Mouse (Mus musculus) lung, embryonic 15.5 days (tissue): ENCODE results near the gene Fhod1. TPM values are rescaled to one million over a fixed set of nuclear protein-coding genes. Genes with fewer than 3 reads are reported as not detected.

Source experiments
- ATAC-seq: fragments of 200-750 bp; cut with Nextera tagmentation; 2 replicates; pipeline ENCODE4 v1.8.0; 2017; ENCODE audit warnings: moderate number of reproducible peaks, borderline replicate concordance; ENCODE audit not compliant: low FRiP score, low TSS enrichment; ENCODE audit errors: extremely low read depth
- H3K27ac ChIP-seq: fragments of 300-500 bp; sonication (generic); 2 replicates; pipeline ENCODE4 v1.5.1; 2015; ENCODE audit warnings: moderate library complexity, mild to moderate bottlenecking, inconsistent platforms
- H3K27me3 ChIP-seq: fragments of 300-500 bp; sonication (generic); 2 replicates; pipeline ENCODE4 v1.6.1; 2015; ENCODE audit warnings: inconsistent platforms
- H3K36me3 ChIP-seq: fragments of 300-500 bp; sonication (generic); 2 replicates; pipeline ENCODE4 v1.6.1; 2015; ENCODE audit warnings: inconsistent platforms
- H3K4me1 ChIP-seq: fragments of 300-500 bp; sonication (generic); 2 replicates; pipeline ENCODE4 v1.6.1; 2015; ENCODE audit warnings: inconsistent platforms
- H3K4me2 ChIP-seq: fragments of 300-500 bp; sonication (generic); 2 replicates; pipeline ENCODE4 v1.6.1; 2015; ENCODE audit warnings: inconsistent platforms, mild to moderate bottlenecking, moderate library complexity
- H3K4me3 ChIP-seq: fragments of 300-500 bp; sonication (generic); 2 replicates; pipeline ENCODE4 v1.5.1; 2015; ENCODE audit warnings: mild to moderate bottlenecking, inconsistent platforms
- H3K9ac ChIP-seq: fragments of 300-500 bp; sonication (generic); 2 replicates; pipeline ENCODE4 v1.6.1; 2015; ENCODE audit warnings: inconsistent platforms
- H3K9me3 ChIP-seq: fragments of 300-500 bp; sonication (generic); 2 replicates; pipeline ENCODE4 v1.6.1; 2016; ENCODE audit warnings: inconsistent platforms
- WGBS: fragments of 180-500 bp; shearing (Covaris S2); methylation state at CpG from one replicate; pipeline ENCODE4 v1.1.7; 2015; 5-methylcytosine and 5-hydroxymethylcytosine counted together
- polyA plus RNA-seq: library from polyadenylated mRNA; unstranded; fragments of >200 nt; fragmentation: Nextera tagmentation; extraction: Ambion mirVana; gene quantifications from 2 replicates; pipeline ENCODE4 v1.2.1, GENCODE M21; 2015

The Fhod1 gene
- polyA plus RNA-seq, 1 experiment from 2014 or later: 11.9 TPM

GRCm38 (mm10) chr8:105331931-105332330, 15.8 kb downstream of the Fhod1 start:
- Histone ChIP-seq H3K4me2 (no peak overlapping the region), H3K27ac (peak overlapping the region; percentile 76), H3K4me1 (peaks cover 13% of the 10 kb centered on the region), H3K9ac (no peak overlapping the region), H3K4me3 (no peak overlapping the region), H3K36me3 (peaks cover 89% of the 10 kb centered on the region), H3K27me3 (no peaks in the 10 kb centered on the region), H3K9me3 (no peaks in the 10 kb centered on the region)
- WGBS: 93% methylated on average over 9 of the region's 9 CpGs
- ATAC-seq: no peak

- no peak overlapping the region for H3K4me3 ChIP-seq
- H3K9me3 ChIP-seq: no peaks in the 10 kb centered on the region
- peaks cover 15% of the 10 kb centered on the region for H3K4me1 ChIP-seq
- no peak overlapping the region for H3K4me2 ChIP-seq
- H3K9ac ChIP-seq: no peak overlapping the region
- no peak overlapping the region for H3K27ac ChIP-seq
- H3K27me3 ChIP-seq: no peaks in the 10 kb centered on the region
- no peak for ATAC-seq
- H3K36me3 ChIP-seq: peaks cover 85% of the 10 kb centered on the region
- WGBS: 89% methylated on average over 22 of the region's 22 CpGs
Observed at GRCm38 (mm10) chr8:105331469-105331868, 16.3 kb downstream of the Fhod1 start.

- WGBS: 91% methylated on average over 12 of the region's 12 CpGs
- no peaks in the 10 kb centered on the region for H3K27me3 ChIP-seq
- H3K4me2 ChIP-seq: no peak overlapping the region
- H3K36me3 ChIP-seq: peaks cover 73% of the 10 kb centered on the region
- H3K4me3 ChIP-seq: no peak overlapping the region
- H3K9ac ChIP-seq: no peak overlapping the region
- no peak for ATAC-seq
- no peaks in the 10 kb centered on the region for H3K9me3 ChIP-seq
- peaks cover 19% of the 10 kb centered on the region for H3K4me1 ChIP-seq
- no peak overlapping the region for H3K27ac ChIP-seq
Observed at GRCm38 (mm10) chr8:105330325-105330724, 17.4 kb downstream of the Fhod1 start.

GRCm38 (mm10) chr8:105326968-105327367, 20.8 kb downstream of the Fhod1 start:
- H3K27ac ChIP-seq: peak overlapping the region; percentile 93
- peaks cover 26% of the 10 kb centered on the region for H3K4me1 ChIP-seq
- 21% methylated on average over 6 of the region's 6 CpGs for WGBS
- peak overlapping the region; percentile 83 for H3K9ac ChIP-seq
- no peak for ATAC-seq
- no peaks in the 10 kb centered on the region for H3K9me3 ChIP-seq
- H3K4me2 ChIP-seq: peak overlapping the region; percentile 75
- H3K4me3 ChIP-seq: peak overlapping the region; percentile 80
- H3K27me3 ChIP-seq: no peaks in the 10 kb centered on the region
- H3K36me3 ChIP-seq: peaks cover 46% of the 10 kb centered on the region

- H3K4me3 ChIP-seq: peak within 1 kb of the TSS; percentile 80
- H3K4me1 ChIP-seq: peaks cover 26% of the 10 kb centered on the region
- ATAC-seq: peak; percentile 90
- under 1% methylated on average over 36 of the region's 36 CpGs for WGBS
- peak within 1 kb of the TSS; percentile 93 for H3K27ac ChIP-seq
- peak within 1 kb of the TSS; percentile 83 for H3K9ac ChIP-seq
- peaks cover 38% of the 10 kb centered on the region for H3K36me3 ChIP-seq
- H3K9me3 ChIP-seq: no peaks in the 10 kb centered on the region
- H3K27me3 ChIP-seq: no peaks in the 10 kb centered on the region
- peak within 1 kb of the TSS; percentile 75 for H3K4me2 ChIP-seq
Observed at GRCm38 (mm10) chr8:105326141-105326672, 21.5 kb downstream of the Fhod1 start, which contains the start of the genes Lrrc29 and Tmem208. Gene Lrrc29 (minus strand): TSS chr8:105326278. Gene Tmem208 (plus strand): TSS chr8:105326354.

- H3K36me3 ChIP-seq: peaks cover 33% of the 10 kb centered on the region
- peak; percentile 36; the same call in 1 of the 2 replicates for ATAC-seq
- H3K4me2 ChIP-seq: peak overlapping the region; percentile 75
- peak overlapping the region; percentile 76 for H3K27ac ChIP-seq
- H3K9me3 ChIP-seq: no peaks in the 10 kb centered on the region
- 0% methylated on average over 12 of the region's 12 CpGs for WGBS
- H3K9ac ChIP-seq: peak overlapping the region; percentile 83
- peak overlapping the region; percentile 80 for H3K4me3 ChIP-seq
- H3K27me3 ChIP-seq: no peaks in the 10 kb centered on the region
- peaks cover 26% of the 10 kb centered on the region for H3K4me1 ChIP-seq
Observed at GRCm38 (mm10) chr8:105325641-105326093, 22.1 kb downstream of the Fhod1 start.

GRCm38 (mm10) chr8:105323183-105323582, 24.6 kb downstream of the Fhod1 start:
- H3K27ac ChIP-seq: no peak overlapping the region
- ATAC-seq: no peak
- no peak overlapping the region for H3K4me2 ChIP-seq
- H3K36me3 ChIP-seq: peaks cover 15% of the 10 kb centered on the region
- 82% methylated on average over 4 of the region's 4 CpGs for WGBS
- peaks cover 31% of the 10 kb centered on the region for H3K4me1 ChIP-seq
- no peaks in the 10 kb centered on the region for H3K27me3 ChIP-seq
- no peak overlapping the region for H3K4me3 ChIP-seq
- no peak overlapping the region for H3K9ac ChIP-seq
- H3K9me3 ChIP-seq: no peaks in the 10 kb centered on the region

- Histone ChIP-seq H3K4me3 (no peak overlapping the region), H3K4me1 (0 out of 2 replicates have a peak, but pooled peaks cover 11% of the 10 kb centered on the region), H3K36me3 (peaks cover 26% of the 10 kb centered on the region), H3K9me3 (no peaks in the 10 kb centered on the region), H3K27me3 (no peaks in the 10 kb centered on the region), H3K4me2 (no peak overlapping the region), H3K27ac (peak overlapping the region; percentile 67), H3K9ac (no peak overlapping the region)
- 68% methylated on average over 11 of the region's 11 CpGs for WGBS
- ATAC-seq: peak; percentile 23; the same call in 1 of the 2 replicates
Observed at GRCm38 (mm10) chr8:105318662-105319190, 29.0 kb downstream of the Fhod1 start.

GRCm38 (mm10) chr8:105317941-105318340, 29.8 kb downstream of the Fhod1 start:
- Histone ChIP-seq H3K9me3 (no peaks in the 10 kb centered on the region), H3K4me2 (no peak overlapping the region), H3K36me3 (peaks cover 34% of the 10 kb centered on the region), H3K4me1 (0 out of 2 replicates have a peak, but pooled peaks cover 11% of the 10 kb centered on the region), H3K4me3 (no peak overlapping the region), H3K9ac (no peak overlapping the region), H3K27me3 (no peaks in the 10 kb centered on the region), H3K27ac (peak overlapping the region; percentile 67)
- ATAC-seq: 0 out of 2 replicates have a peak, but pooled peaks have one; percentile 12
- whole genome bisulfite sequencing: 74% methylated on average over 4 of the region's 4 CpGs

- H3K36me3 ChIP-seq: peaks cover 46% of the 10 kb centered on the region
- H3K27me3 ChIP-seq: no peaks in the 10 kb centered on the region
- 84% methylated on average over 18 of the region's 18 CpGs for WGBS
- no peak overlapping the region for H3K9ac ChIP-seq
- H3K4me2 ChIP-seq: no peak overlapping the region
- no peak overlapping the region for H3K27ac ChIP-seq
- 0 out of 2 replicates have a peak, but pooled peaks cover 11% of the 10 kb centered on the region for H3K4me1 ChIP-seq
- H3K4me3 ChIP-seq: no peak overlapping the region
- H3K9me3 ChIP-seq: no peaks in the 10 kb centered on the region
- no peak for ATAC-seq
Observed at GRCm38 (mm10) chr8:105315073-105315769, 32.5 kb downstream of the Fhod1 start.

GRCm38 (mm10) chr8:105313622-105314402, 33.9 kb downstream of the Fhod1 start:
- peaks cover 57% of the 10 kb centered on the region for H3K36me3 ChIP-seq
- ATAC-seq: no peak

More at GRCm38 (mm10) chr8:105313622-105314402, 33.9 kb downstream of the Fhod1 start:
- H3K27ac ChIP-seq: no peak overlapping the region
- H3K4me2 ChIP-seq: no peak overlapping the region
- H3K4me3 ChIP-seq: no peak overlapping the region
- no peak overlapping the region for H3K9ac ChIP-seq
- H3K27me3 ChIP-seq: no peaks in the 10 kb centered on the region
- no peaks in the 10 kb centered on the region for H3K9me3 ChIP-seq
- 71% methylated on average over 9 of the region's 9 CpGs for WGBS
- 0 out of 2 replicates have a peak, but pooled peaks cover 10% of the 10 kb centered on the region for H3K4me1 ChIP-seq
